Mouse (Mus musculus) C2C12 (cell line): ENCODE data around the gene Gimd1.

ENCODE experiments used
- CEBPB ChIP-seq: IDR thresholded peaks from one replicate; pipeline ENCODE4 v1.6.1; 2011; ENCODE audit warnings: low read depth, mild to moderate bottlenecking, control low read depth, moderate library complexity
- CTCF ChIP-seq: IDR thresholded peaks from one replicate; pipeline ENCODE4 v1.5.1; 2011; ENCODE audit not compliant: control insufficient read depth, insufficient read depth, insufficient read length
- MAX ChIP-seq: IDR thresholded peaks from one replicate; pipeline ENCODE4 v1.6.1; 2011; ENCODE audit warnings: mild to moderate bottlenecking, control low read depth
- MYOD1 ChIP-seq: IDR thresholded peaks from one replicate; pipeline ENCODE4 v1.6.1; 2011; ENCODE audit warnings: low read depth; ENCODE audit not compliant: control insufficient read depth, insufficient read length
- MYOG ChIP-seq: IDR thresholded peaks from one replicate; pipeline ENCODE4 v1.6.1; 2011; ENCODE audit not compliant: control insufficient read depth, insufficient read length; ENCODE audit errors: extremely low read depth

DNA sequence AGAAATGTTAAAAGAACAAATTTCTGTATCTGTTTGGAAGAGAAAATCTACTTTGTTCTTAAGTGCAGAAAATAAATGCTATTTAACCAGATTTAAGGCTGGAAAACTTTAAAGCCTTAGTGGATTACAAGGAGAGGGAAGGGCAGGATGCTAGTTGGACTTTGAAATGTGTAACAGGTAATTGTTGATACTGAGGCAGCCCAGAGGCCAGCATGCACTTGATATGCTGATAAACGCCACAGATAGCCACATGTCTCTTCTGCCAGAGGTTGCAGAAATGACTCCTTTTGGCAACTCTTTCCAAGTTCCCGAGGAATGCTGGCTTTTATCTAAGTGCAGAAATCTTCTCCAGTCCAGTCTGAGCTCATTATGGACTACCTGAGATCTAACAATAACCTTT, 47.9 kb downstream of the Gimd1 start:
- TF ChIP-seq CTCF (no peak), CEBPB (no peak), MAX (no peak), MYOG (no peak), MYOD1 (no peak)
